Mouse (Mus musculus) embryonic facial prominence, embryonic 11.5 days (tissue): ENCODE data around the gene Olfr692. TPM values are rescaled to one million over a fixed set of nuclear protein-coding genes. Genes with fewer than 3 reads are reported as not detected.

ENCODE experiments used
- ATAC-seq: fragments of 200-750 bp; cut with Nextera tagmentation; replicated peaks from 2 replicates; pipeline ENCODE4 v1.8.0; 2017; ENCODE audit warnings: low read depth; ENCODE audit not compliant: insufficient number of reproducible peaks, low FRiP score, low TSS enrichment
- DNase-seq: peaks from one replicate; pipeline ENCODE4 v3.0.0-alpha.2; 2015; ENCODE audit warnings: low spot score
- H3K27ac ChIP-seq: fragments of 300-500 bp; sonication (generic); replicated peaks from 2 replicates; pipeline ENCODE4 v1.5.1; 2014; ENCODE audit warnings: mild to moderate bottlenecking, low read depth, low read length, control low read depth
- H3K27me3 ChIP-seq: fragments of 300-500 bp; sonication (generic); 2 replicates; pipeline ENCODE4 v1.6.1; 2014; ENCODE audit warnings: mild to moderate bottlenecking, low read length, moderate library complexity, mixed read lengths; ENCODE audit not compliant: control insufficient read depth, insufficient read depth
- H3K36me3 ChIP-seq: fragments of 300-500 bp; sonication (generic); replicated peaks from 2 replicates; pipeline ENCODE4 v1.6.1; 2014; ENCODE audit warnings: low read depth, mild to moderate bottlenecking, low read length, moderate library complexity, mixed read lengths; ENCODE audit not compliant: control insufficient read depth, insufficient read depth
- H3K4me1 ChIP-seq: fragments of 300-500 bp; sonication (generic); 2 replicates; pipeline ENCODE4 v1.6.1; 2014; ENCODE audit warnings: low read length, mixed read lengths; ENCODE audit not compliant: control insufficient read depth, insufficient read depth
- H3K4me2 ChIP-seq: fragments of 300-500 bp; sonication (generic); 2 replicates; pipeline ENCODE4 v1.6.1; 2014; ENCODE audit warnings: low read depth, mild to moderate bottlenecking, control low read depth, low read length, moderate library complexity
- H3K4me3 ChIP-seq: fragments of 300-500 bp; sonication (generic); 2 replicates; pipeline ENCODE4 v1.5.1; 2014; ENCODE audit warnings: low read depth, low read length, control low read depth
- H3K9ac ChIP-seq: fragments of 300-500 bp; sonication (generic); replicated peaks from 2 replicates; pipeline ENCODE4 v1.6.1; 2014; ENCODE audit warnings: mild to moderate bottlenecking, control low read depth, low read length
- H3K9me3 ChIP-seq: fragments of 300-500 bp; sonication (generic); replicated peaks from 2 replicates; pipeline ENCODE4 v1.6.1; 2016; ENCODE audit warnings: mild to moderate bottlenecking, low read length, inconsistent platforms, mixed read lengths; ENCODE audit not compliant: control insufficient read depth
- WGBS: fragments of 180-500 bp; shearing (Covaris S2); extraction: QIAGEN DNeasy Blood & Tissue Kit; methylation state at CpG from one replicate; pipeline ENCODE4 v1.1.7; 2014; 5-methylcytosine and 5-hydroxymethylcytosine counted together
- polyA plus RNA-seq: library from polyadenylated mRNA; unstranded; fragments of >200 nt; fragmentation: Nextera tagmentation; extraction: Ambion mirVana; gene quantifications from 2 replicates; pipeline ENCODE4 v1.2.1, GENCODE M21; 2014

Olfr692 gene
- polyA plus RNA-seq, 1 experiment from 2014 or later: not detected

GRCm38 (mm10) chr7:105367268-105367667, 762 bp upstream of the Olfr692 start:
- no peak for ATAC-seq
- H3K27ac ChIP-seq: no peak overlapping the region

GRCm38 (mm10) chr7:105368521-105368920, 491 bp downstream of the Olfr692 start:
- no peaks in the 10 kb centered on the region for H3K4me1 ChIP-seq
- no peak overlapping the region for H3K4me2 ChIP-seq
- no peak for DNase-seq
- H3K27me3 ChIP-seq: no peaks in the 10 kb centered on the region
- ATAC-seq: no peak; the same call in 1 of the 2 replicates
- 97% methylated on average over 4 of the region's 4 CpGs for WGBS
- H3K9me3 ChIP-seq: no peaks in the 10 kb centered on the region
- no peak overlapping the region for H3K4me3 ChIP-seq
- H3K36me3 ChIP-seq: no peaks in the 10 kb centered on the region
- H3K9ac ChIP-seq: no peak overlapping the region
- H3K27ac ChIP-seq: no peak overlapping the region

More at GRCm38 (mm10) chr7:105367268-105367667, 762 bp upstream of the Olfr692 start:
- Histone ChIP-seq H3K27me3 (no peaks in the 10 kb centered on the region), H3K4me1 (no peaks in the 10 kb centered on the region), H3K4me2 (no peak overlapping the region), H3K9me3 (no peaks in the 10 kb centered on the region), H3K36me3 (no peaks in the 10 kb centered on the region), H3K9ac (no peak overlapping the region), H3K4me3 (no peak overlapping the region)
- 83% methylated on average over 5 of the region's 5 CpGs for whole genome bisulfite sequencing
- no peak for DNase-seq

- WGBS: 86% methylated on average over 1 of the region's 1 CpGs
- DNase-seq: no peak
- H3K36me3 ChIP-seq: no peaks in the 10 kb centered on the region
Measured at GRCm38 (mm10) chr7:105372912-105373311, 4.9 kb downstream of the Olfr692 start.

DNA sequence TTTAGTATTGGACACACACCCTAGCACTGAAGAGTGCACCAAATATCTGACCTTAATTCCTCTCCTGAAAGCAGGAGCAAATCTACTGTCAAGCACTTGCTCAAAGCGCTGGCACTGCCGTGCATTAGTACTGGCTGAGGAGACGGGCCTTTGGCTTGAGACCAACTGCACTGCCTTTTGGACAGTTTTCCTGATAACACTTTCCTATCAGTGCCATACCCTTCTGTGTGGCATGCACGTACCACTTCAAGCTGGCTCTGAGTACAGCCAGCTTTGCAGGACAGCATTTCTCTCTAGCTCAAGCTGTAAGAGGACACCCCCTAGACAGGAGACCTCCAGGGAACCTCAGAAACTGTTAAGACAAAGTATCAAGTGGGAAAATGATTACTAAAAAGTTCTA, 5.5 kb downstream of the Olfr692 start:
- Histone ChIP-seq H3K9ac (no peak overlapping the region), H3K4me1 (no peaks in the 10 kb centered on the region), H3K4me3 (no peak overlapping the region), H3K36me3 (no peaks in the 10 kb centered on the region), H3K4me2 (no peak overlapping the region), H3K27ac (no peak overlapping the region), H3K27me3 (no peaks in the 10 kb centered on the region), H3K9me3 (no peaks in the 10 kb centered on the region)
- 94% methylated on average over 4 of the region's 4 CpGs for WGBS
- no peak for ATAC-seq
- no peak for DNase-seq

More at GRCm38 (mm10) chr7:105372912-105373311, 4.9 kb downstream of the Olfr692 start:
- no peaks in the 10 kb centered on the region for H3K27me3 ChIP-seq
- no peak overlapping the region for H3K4me2 ChIP-seq
- no peaks in the 10 kb centered on the region for H3K4me1 ChIP-seq
- no peak for ATAC-seq
- no peak overlapping the region for H3K4me3 ChIP-seq
- no peak overlapping the region for H3K9ac ChIP-seq
- H3K27ac ChIP-seq: no peak overlapping the region
- H3K9me3 ChIP-seq: no peaks in the 10 kb centered on the region

DNA sequence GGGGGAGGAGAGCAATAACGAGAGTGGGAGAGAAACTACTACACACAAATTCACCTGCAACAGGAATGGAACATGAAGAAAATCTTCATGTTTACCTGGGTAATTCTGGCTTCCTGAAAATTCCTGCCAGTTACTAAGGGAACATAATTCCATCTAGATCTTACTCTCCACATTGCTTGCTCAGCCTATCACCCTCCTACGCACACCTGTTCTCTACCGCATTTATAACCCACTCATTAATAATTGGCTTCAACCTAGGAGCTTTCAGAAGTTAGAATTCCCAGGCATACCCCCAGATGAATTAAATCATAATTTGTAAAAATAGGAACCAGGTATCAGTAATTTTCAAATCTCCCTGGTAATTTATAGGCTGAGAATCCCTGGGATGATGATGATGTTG, 5.9 kb downstream of the Olfr692 start:
- 92% methylated on average over 3 of the region's 3 CpGs for WGBS
- Histone ChIP-seq H3K4me1 (no peaks in the 10 kb centered on the region), H3K4me2 (no peak overlapping the region), H3K36me3 (no peaks in the 10 kb centered on the region), H3K27ac (no peak overlapping the region), H3K27me3 (no peaks in the 10 kb centered on the region), H3K9me3 (no peaks in the 10 kb centered on the region), H3K4me3 (no peak overlapping the region), H3K9ac (no peak overlapping the region)
- ATAC-seq: no peak
- DNase-seq: no peak

GRCm38 (mm10) chr7:105374866-105375265, 6.8 kb downstream of the Olfr692 start, which contains the start of gene Gm5901:
Gene Gm5901 (plus strand): TSS chr7:105375038.
- Histone ChIP-seq H3K4me3 (no peak within 1 kb of the TSS), H3K9me3 (no peaks in the 10 kb centered on the region), H3K4me2 (no peak within 1 kb of the TSS), H3K4me1 (no peaks in the 10 kb centered on the region), H3K9ac (no peak within 1 kb of the TSS), H3K27me3 (no peaks in the 10 kb centered on the region), H3K36me3 (no peaks in the 10 kb centered on the region; the same call in 1 of the 2 replicates), H3K27ac (no peak within 1 kb of the TSS)
- ATAC-seq (no peak), DNase-seq (no peak)
- 92% methylated on average over 1 of the region's 1 CpGs for WGBS

GRCm38 (mm10) chr7:105380329-105380728, 12.3 kb downstream of the Olfr692 start:
- Histone ChIP-seq H3K4me1 (no peaks in the 10 kb centered on the region), H3K9me3 (no peaks in the 10 kb centered on the region), H3K4me2 (no peak overlapping the region), H3K4me3 (no peak overlapping the region), H3K27ac (no peak overlapping the region), H3K9ac (no peak overlapping the region), H3K27me3 (no peaks in the 10 kb centered on the region), H3K36me3 (peaks cover 12% of the 10 kb centered on the region)
- ATAC-seq (no peak), DNase-seq (no peak)
- 97% methylated on average over 3 of the region's 3 CpGs for WGBS

GRCm38 (mm10) chr7:105387696-105388095, 19.7 kb downstream of the Olfr692 start:
- WGBS: 96% methylated on average over 2 of the region's 2 CpGs
- no peak for DNase-seq
- no peak overlapping the region for H3K4me2 ChIP-seq
- no peaks in the 10 kb centered on the region for H3K27me3 ChIP-seq
- no peaks in the 10 kb centered on the region for H3K9me3 ChIP-seq
- no peak overlapping the region for H3K27ac ChIP-seq
- no peak overlapping the region for H3K4me3 ChIP-seq
- H3K36me3 ChIP-seq: peaks cover 17% of the 10 kb centered on the region
- no peak overlapping the region for H3K9ac ChIP-seq
- no peak for ATAC-seq
- no peaks in the 10 kb centered on the region for H3K4me1 ChIP-seq
